Mouse (Mus musculus) brain, adult 10 weeks (tissue): ENCODE data around the gene Gmnn. TPM values are rescaled to one million over a fixed set of nuclear protein-coding genes. Genes with fewer than 3 reads are reported as not detected.

Experiments used
- polyA plus RNA-seq: library from polyadenylated mRNA; stranded (reverse); fragments of 350-450 nt; fragmentation: Illumina TruSeq; extraction: RNeasy Lipid Tissue Mini Kit (QIAGEN cat#74804); gene quantifications from one replicate; pipeline ENCODE4 v1.2.3, GENCODE M21; 2015; ENCODE audit warnings: low read depth, low replicate concordance

Gmnn gene
- polyA plus RNA-seq: 12.4 TPM

GRCm38 (mm10) chr13:24761403-24762227 lies at the start of gene Gmnn:
Gmnn (minus strand) TSS chr13:24761923.

GRCm38 (mm10) chr13:24801308-24801921 lies 39.7 kb upstream of the Gmnn start, which contains the start of gene BC005537:
BC005537 (plus strand) TSS chr13:24801657.

GRCm38 (mm10) chr13:24741028-24741427 lies 20.7 kb downstream of the Gmnn start, which contains the start of gene Armh2:
Armh2 (plus strand) TSS chr13:24741232.

Other genes starting within 250 kb of the Gmnn start
- 30.5 TPM for gene Ripor2, start 179.7 kb downstream of the Gmnn start, polyA plus RNA-seq
- 0.79 TPM for gene Armh2, start 20.7 kb downstream of the Gmnn start, polyA plus RNA-seq
- gene BC005537, start 39.7 kb upstream of the Gmnn start, polyA plus RNA-seq: 129 TPM
- 290 TPM for gene Acot13, start 69.6 kb upstream of the Gmnn start, polyA plus RNA-seq
- 23.5 TPM for gene Tdp2, start 69.8 kb upstream of the Gmnn start, polyA plus RNA-seq
- gene D130043K22Rik, start 83.2 kb upstream of the Gmnn start, polyA plus RNA-seq: 20.2 TPM
- 43.9 TPM for gene Aldh5a1, start 175.7 kb upstream of the Gmnn start, polyA plus RNA-seq
- 21.4 TPM for gene Gpld1, start 181.2 kb upstream of the Gmnn start, polyA plus RNA-seq